Mouse (Mus musculus) G1E (cell line): ENCODE measurements around the gene Calcrl. TPM values are rescaled to one million over a fixed set of nuclear protein-coding genes. Genes with fewer than 3 reads are reported as not detected.

Experiments used
- ATAC-seq: 2 replicates; pipeline ENCODE4 v1.8.0; 2016; ENCODE audit warnings: mild to moderate bottlenecking; ENCODE audit not compliant: insufficient number of reproducible peaks, poor library complexity, low FRiP score, severe bottlenecking; ENCODE audit errors: extremely low read depth
- DNase-seq: peaks from one replicate; pipeline ENCODE4 v3.0.0; 2012; ENCODE audit warnings: low spot score
- H3K27me3 ChIP-seq: 2 replicates; pipeline ENCODE4 v1.6.1; 2012; ENCODE audit warnings: mild to moderate bottlenecking, low read length, inconsistent platforms; ENCODE audit not compliant: insufficient read depth
- H3K36me3 ChIP-seq: replicated peaks from 2 replicates; pipeline ENCODE3; 2012; ENCODE audit warnings: mild to moderate bottlenecking, inconsistent platforms
- H3K4me1 ChIP-seq: 2 replicates; pipeline ENCODE4 v1.6.1; 2012; ENCODE audit warnings: low read depth, low read length, inconsistent platforms, mixed read lengths; ENCODE audit not compliant: insufficient read depth
- H3K4me3 ChIP-seq: 2 replicates; pipeline ENCODE4 v1.5.1; 2012; ENCODE audit warnings: low read depth, mild to moderate bottlenecking, inconsistent platforms, low read length, moderate library complexity, mixed read lengths
- H3K9me3 ChIP-seq: replicated peaks from 2 replicates; pipeline ENCODE4 v1.6.1; 2012; ENCODE audit warnings: inconsistent platforms
- CTCF ChIP-seq: IDR thresholded peaks from 2 replicates; pipeline ENCODE4 v1.5.1; 2012; ENCODE audit warnings: low read depth, low read length, inconsistent platforms, mixed read lengths
- GATA1 ChIP-seq: IDR thresholded peaks from 2 replicates; pipeline ENCODE4 v1.6.1; 2012; ENCODE audit warnings: borderline replicate concordance, low read length, inconsistent platforms, mixed read lengths
- GATA2 ChIP-seq: IDR thresholded peaks from 2 replicates; pipeline ENCODE4 v1.6.1; 2012; ENCODE audit warnings: low read depth, low read length, inconsistent platforms, borderline replicate concordance
- POLR2AphosphoS5 ChIP-seq: IDR thresholded peaks from 2 replicates; pipeline ENCODE4 v1.6.1; 2012; ENCODE audit warnings: low read depth, low read length, inconsistent platforms; ENCODE audit not compliant: insufficient replicate concordance
- TAL1 ChIP-seq: conservative IDR thresholded peaks from 2 replicates; pipeline ENCODE4 v1.6.1; 2012; ENCODE audit warnings: low read depth, low read length, inconsistent platforms, mixed read lengths
- polyA plus RNA-seq: library from polyadenylated mRNA; stranded (reverse); fragments of >175 nt; gene quantifications from 2 replicates; pipeline ENCODE4 v1.2.3, GENCODE M21; 2012
- total RNA-seq, 2 experiments: library from RNA; stranded (forward) in 1 of 2; stranded (reverse) in 1 of 2; fragments of 200-1000 nt in 1 of 2; fragments of >200 nt in 1 of 2; fragmentation: Nextera tagmentation in 1 of 2; gene quantifications; 2 replicates each; pipeline ENCODE4 v1.2.3; 2014 to 2017

Calcrl gene
- total and polyA plus RNA-seq, 3 experiments = 0.05 to 17.3 (median 12.7) TPM

DNA sequence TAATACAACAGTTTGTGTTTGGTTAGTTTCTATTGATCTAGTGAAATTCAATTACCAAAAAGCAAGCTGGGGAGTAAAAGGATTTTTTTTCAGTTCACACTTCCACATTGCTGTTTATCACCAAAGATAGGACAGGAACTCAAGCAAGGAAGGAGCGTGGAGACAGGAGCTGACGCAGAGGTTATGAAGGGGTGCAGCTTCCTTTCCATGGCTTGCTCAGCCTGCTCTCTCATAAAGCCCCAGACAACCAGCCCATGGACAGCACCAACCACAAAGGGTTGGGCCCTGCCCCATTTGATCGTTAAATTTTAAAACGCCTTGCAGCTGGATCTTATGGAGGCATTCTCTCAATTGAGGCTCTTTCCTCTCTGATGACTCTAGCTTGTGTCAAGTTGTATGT, 69.9 kb downstream of the Calcrl start:
- 0 out of 2 replicates have a peak, but pooled peaks cover 2% of the 10 kb centered on the region for H3K27me3 ChIP-seq
- DNase-seq = no peak
- no peaks in the 10 kb centered on the region for H3K4me1 ChIP-seq
- H3K36me3 ChIP-seq = no peaks in the 10 kb centered on the region
- no peaks in the 10 kb centered on the region for H3K9me3 ChIP-seq
- no peak for ATAC-seq
- no peak overlapping the region for H3K4me3 ChIP-seq
- TF ChIP-seq TAL1 (no peak), GATA1 (no peak), GATA2 (no peak), CTCF (no peak), POLR2AphosphoS5 (no peak)

DNA sequence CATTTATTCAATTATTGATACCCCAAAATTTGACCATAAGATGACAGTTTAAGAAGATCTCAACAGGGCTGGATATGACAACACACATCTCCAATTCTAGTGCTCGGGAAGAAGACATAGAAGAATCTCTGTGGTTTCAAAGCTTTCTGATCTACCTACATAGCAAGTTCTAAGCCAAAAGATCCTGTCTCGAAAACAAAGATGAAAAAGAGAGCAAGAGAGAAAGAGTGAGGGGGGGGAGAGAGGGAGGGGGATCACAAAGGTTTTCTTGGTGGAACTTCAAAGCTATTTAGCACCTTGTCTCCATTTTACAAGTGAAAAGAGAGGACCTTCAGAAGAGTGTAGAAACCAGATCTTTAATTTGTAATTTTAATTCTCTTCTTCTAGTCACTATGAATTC, 77.8 kb downstream of the Calcrl start:
- no peak for ATAC-seq
- no peaks in the 10 kb centered on the region for H3K9me3 ChIP-seq
- no peak for DNase-seq
- no peaks in the 10 kb centered on the region for H3K36me3 ChIP-seq
- TF ChIP-seq GATA2 = no peak
- no peak for TF ChIP-seq CTCF
- TF ChIP-seq GATA1 = no peak
- TF ChIP-seq TAL1 = no peak
- H3K4me1 ChIP-seq = no peaks in the 10 kb centered on the region
- no peak overlapping the region for H3K4me3 ChIP-seq
- no peaks in the 10 kb centered on the region; the same call in 1 of the 2 replicates for H3K27me3 ChIP-seq

DNA sequence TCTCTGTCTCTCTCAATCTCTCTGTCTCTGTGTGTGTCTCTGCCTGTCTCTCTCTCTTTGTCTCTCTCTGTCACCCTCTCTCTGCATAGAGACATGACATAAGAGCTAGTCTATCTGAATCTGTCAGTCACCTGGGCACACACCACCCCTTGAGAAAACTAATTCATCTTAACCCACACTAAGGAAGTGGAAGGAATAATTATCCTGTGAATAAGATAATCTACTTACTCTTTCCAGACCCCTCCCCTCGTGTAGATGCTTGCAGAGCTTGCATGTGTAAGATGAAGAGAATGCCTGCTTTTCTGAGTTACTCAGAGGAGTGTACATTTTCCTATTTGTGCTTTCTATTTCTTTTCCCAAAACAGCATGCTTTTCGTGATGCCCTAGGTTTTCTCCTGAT, 81.5 kb downstream of the Calcrl start:
- ATAC-seq = no peak
- no peak for DNase-seq
- Histone ChIP-seq H3K9me3 (no peaks in the 10 kb centered on the region), H3K4me3 (no peak overlapping the region), H3K4me1 (no peaks in the 10 kb centered on the region), H3K36me3 (no peaks in the 10 kb centered on the region), H3K27me3 (no peaks in the 10 kb centered on the region; the same call in 1 of the 2 replicates)
- TF ChIP-seq GATA1 = no peak
- no peak for TF ChIP-seq TAL1
- TF ChIP-seq POLR2AphosphoS5 = no peak
- no peak for TF ChIP-seq GATA2
- no peak for TF ChIP-seq CTCF

DNA sequence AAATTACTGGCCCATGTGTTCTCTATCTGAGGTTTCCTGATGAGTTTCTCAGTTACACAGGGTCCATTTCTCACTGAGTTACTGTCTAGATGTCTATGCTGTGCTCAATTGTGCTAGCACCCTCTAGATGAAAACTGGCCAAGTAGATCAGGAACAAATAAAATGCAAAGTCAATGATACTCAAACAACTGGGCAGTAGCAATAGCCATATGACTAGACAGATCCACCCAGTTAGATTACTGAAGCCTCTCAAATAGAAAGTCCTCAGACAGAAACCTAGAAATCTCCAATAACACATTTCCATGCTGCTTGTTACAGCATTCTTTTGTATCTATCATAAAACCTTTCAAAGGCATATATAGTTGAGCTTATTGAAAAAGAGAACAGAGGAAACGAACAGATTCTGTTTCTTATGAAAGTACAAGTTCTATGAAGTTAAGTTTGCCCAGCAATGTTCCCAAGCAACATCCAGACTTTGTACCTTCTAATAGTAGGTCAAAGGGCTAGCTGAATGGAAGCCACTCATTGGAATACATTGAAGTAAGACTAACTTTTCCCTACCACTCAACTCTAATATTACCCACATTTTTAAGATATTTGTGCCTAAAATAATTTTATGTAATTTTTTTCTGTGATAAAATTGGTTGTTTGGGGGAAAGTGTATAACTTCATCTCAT, 87.3 kb downstream of the Calcrl start:
- no peak overlapping the region for H3K4me3 ChIP-seq
- no peaks in the 10 kb centered on the region for H3K4me1 ChIP-seq
- no peaks in the 10 kb centered on the region for H3K36me3 ChIP-seq
- ATAC-seq (no peak), DNase-seq (no peak)
- no peaks in the 10 kb centered on the region for H3K27me3 ChIP-seq
- no peak for TF ChIP-seq POLR2AphosphoS5
- no peak for TF ChIP-seq GATA2
- TF ChIP-seq CTCF = no peak
- no peak for TF ChIP-seq GATA1
- TF ChIP-seq TAL1 = no peak
- H3K9me3 ChIP-seq = no peaks in the 10 kb centered on the region

DNA sequence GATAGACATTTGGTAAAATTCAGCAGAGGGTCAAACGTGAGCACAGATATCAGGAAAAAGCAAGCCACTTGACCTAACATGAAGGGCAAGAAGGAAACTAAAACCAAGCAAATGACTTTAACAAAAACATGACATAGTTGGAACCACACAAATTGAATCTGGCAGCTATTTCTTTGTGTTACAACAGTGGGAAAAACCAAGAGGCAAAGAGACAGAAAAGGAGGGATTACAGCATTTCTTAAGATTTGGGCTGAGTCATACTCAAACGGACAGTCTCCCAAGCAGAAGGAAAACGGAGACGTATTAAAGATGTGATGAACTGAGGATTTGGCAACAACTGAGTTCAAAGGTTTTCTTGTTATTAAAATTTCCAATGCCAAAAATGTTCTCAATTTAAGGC, 88.9 kb downstream of the Calcrl start:
- no peak overlapping the region for H3K4me3 ChIP-seq
- no peaks in the 10 kb centered on the region for H3K4me1 ChIP-seq
- ATAC-seq = no peak
- TF ChIP-seq CTCF (no peak), GATA1 (no peak), POLR2AphosphoS5 (no peak), TAL1 (no peak), GATA2 (no peak)
- no peaks in the 10 kb centered on the region for H3K36me3 ChIP-seq
- H3K9me3 ChIP-seq = no peaks in the 10 kb centered on the region
- no peak for DNase-seq
- no peaks in the 10 kb centered on the region for H3K27me3 ChIP-seq

DNA sequence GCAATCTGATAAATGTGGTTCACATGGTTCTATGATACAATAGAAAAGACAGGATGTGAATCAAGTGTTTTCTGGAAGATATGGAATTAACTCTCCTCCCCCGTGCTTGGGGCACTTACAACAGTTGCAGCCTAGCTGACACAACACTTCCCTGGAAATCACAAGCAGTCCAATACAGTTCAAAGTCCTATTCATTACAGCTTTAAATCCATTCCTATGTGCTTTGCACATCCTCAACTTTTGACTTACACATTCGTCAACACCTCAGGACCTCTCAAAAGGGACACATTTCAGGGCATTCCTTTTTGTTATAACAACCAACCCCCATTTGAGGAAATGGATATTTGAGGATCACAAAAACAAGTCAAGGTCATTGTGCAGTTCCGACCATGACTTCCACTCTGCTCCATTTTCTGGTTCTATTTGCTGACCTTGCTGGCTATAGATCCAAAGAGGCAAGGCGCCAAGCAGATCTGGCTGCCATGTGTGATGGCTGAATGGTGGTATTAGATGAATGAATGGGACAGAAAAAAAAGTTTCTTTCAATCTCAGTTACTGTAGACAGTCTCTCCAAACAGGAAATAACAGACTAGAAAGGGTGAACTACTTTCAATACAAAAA, 108.9 kb downstream of the Calcrl start:
- H3K4me3 ChIP-seq = no peak overlapping the region
- H3K27me3 ChIP-seq = no peaks in the 10 kb centered on the region
- DNase-seq (no peak), ATAC-seq (no peak)
- no peaks in the 10 kb centered on the region for H3K4me1 ChIP-seq
- no peaks in the 10 kb centered on the region for H3K9me3 ChIP-seq
- no peak for TF ChIP-seq TAL1
- TF ChIP-seq CTCF = no peak
- no peak for TF ChIP-seq GATA2
- TF ChIP-seq POLR2AphosphoS5 = no peak
- no peak for TF ChIP-seq GATA1
- H3K36me3 ChIP-seq = no peaks in the 10 kb centered on the region
